Mouse (Mus musculus) left cerebral cortex, adult 2 months (tissue): ENCODE data around the gene Ikzf3. TPM values are rescaled to one million over a fixed set of nuclear protein-coding genes. Genes with fewer than 3 reads are reported as not detected.

Experiments
- DNase-seq, 2 experiments: peaks; one replicate each; pipeline ENCODE4 v3.0.0; 2021 to 2022; ENCODE audit warnings: low spot score in 2 of 2, mixed read lengths in 1 of 2; ENCODE audit errors: extremely low spot score in 1 of 2
- H3K27ac ChIP-seq: fragments of 200-600 bp; 2 replicates; pipeline ENCODE4 v1.8.1; 2022
- H3K4me3 ChIP-seq: fragments of 200-600 bp; 2 replicates; pipeline ENCODE4 v1.8.1; 2022
- CTCF ChIP-seq: fragments of 200-600 bp; IDR thresholded peaks from 2 replicates; pipeline ENCODE4 v1.8.1; 2022; ENCODE audit warnings: antibody characterized with exemption, mild to moderate bottlenecking, moderate library complexity
- intact Hi-C: fragments of 180-260 bp; cut with DNase I; formaldehyde crosslinking; loops from one replicate; pipeline ENCODE4 v1.15.1; 2025
- total RNA-seq, 2 experiments: library from RNA; stranded (reverse); gene quantifications; 2 replicates each; pipeline ENCODE4 v1.2.3; 2021

Gene Ikzf3
- total RNA-seq, 2 experiments from 2014 or later: 0.11 to 0.33 TPM

DNA sequence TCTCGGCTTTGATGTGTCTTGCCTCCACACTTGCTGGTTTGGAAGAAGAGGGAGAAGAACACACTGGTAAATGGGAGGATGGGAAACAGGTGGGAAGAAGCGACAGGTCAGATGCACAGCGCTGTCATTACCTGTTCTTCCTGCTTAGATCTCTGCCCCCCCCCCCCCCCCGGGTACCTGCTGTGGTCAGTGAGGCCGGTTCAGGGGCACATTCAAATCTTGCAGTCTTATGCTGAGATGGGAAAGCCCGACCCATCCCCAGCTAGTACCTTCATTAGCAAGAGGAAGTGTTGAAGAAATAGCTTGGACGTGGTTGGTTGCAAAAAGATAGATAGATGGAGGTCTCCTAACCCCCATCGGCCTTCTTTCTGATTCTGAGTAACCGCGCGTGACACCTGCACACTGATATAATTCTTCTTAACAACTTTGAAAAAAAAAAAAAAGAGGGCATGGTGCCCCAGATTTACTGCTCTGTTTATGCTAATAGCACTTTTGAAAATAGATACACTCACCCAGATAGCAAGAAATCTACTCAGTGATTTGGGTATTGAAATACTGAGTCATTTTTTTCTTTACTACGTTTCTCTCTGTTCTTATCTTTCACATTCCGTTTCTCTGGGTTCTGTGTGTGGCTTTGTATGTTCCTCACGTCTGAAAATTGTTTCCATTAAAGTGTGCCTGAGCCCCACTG lies 68.7 kb downstream of the Ikzf3 start:
- H3K27ac ChIP-seq: no peak overlapping the region
- intact Hi-C loops: no loop called here
- DNase-seq: no peak
- H3K4me3 ChIP-seq: no peak overlapping the region
- TF ChIP-seq CTCF: no peak

DNA sequence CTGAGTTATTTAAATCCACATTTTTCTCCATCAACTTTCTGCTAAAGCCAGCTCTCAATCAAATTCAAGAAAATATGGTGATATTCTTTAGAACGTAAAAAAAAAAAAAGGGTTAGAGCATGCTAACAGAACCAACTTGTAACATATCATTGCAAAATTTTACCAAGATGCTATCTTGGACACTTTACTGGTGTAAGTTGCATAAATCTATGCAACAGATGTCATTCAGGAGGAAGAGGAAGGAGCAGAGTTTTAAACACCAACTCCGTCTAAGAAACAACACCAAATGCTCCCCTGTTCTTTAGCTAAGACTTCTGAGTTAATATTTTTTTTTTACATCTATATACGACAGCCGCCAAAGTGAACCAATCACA lies 69.4 kb downstream of the Ikzf3 start:
- no peak for TF ChIP-seq CTCF
- H3K4me3 ChIP-seq: no peak overlapping the region
- no peak for DNase-seq
- no peak overlapping the region for H3K27ac ChIP-seq
- intact Hi-C loops: no loop called here

DNA sequence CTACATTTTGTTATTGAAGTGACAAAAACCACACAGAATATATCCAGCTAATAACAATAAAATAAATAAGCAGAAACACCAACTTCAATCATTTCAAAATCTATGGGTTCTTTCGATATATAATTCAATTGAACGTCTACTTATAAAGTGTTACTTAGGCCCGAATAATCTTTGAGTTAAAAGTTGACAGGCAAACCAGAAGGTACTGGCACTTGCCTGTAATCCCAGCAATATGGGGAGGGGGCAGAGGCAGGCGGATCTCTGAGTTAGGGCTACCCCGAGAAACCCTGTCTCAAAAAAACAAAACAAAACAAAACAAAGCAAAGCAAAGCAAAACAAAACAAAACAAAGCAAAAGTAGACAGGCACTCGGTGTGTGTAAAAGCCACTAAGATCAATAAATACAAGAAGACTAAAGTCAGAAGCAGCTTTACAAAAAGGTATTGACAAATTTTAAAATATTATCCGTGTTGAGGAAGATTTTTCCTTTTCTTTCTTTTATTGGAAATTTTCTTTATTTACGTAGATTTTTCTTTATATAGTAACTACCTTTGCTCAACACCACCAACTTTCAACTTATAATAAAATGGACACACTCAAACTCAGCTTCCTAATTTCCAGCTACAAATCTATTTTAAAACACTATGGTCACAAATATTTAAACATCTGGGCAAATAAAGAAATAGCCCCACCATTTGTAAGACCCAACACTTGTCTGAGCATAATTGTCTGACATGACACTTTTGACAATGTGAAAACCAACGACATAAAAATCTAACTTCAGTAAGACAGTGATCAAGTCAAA lies 70.0 kb downstream of the Ikzf3 start:
- no peak for DNase-seq
- intact Hi-C loops: no loop called here
- Histone ChIP-seq H3K27ac (no peak overlapping the region), H3K4me3 (no peak overlapping the region)
- TF ChIP-seq CTCF: no peak

DNA sequence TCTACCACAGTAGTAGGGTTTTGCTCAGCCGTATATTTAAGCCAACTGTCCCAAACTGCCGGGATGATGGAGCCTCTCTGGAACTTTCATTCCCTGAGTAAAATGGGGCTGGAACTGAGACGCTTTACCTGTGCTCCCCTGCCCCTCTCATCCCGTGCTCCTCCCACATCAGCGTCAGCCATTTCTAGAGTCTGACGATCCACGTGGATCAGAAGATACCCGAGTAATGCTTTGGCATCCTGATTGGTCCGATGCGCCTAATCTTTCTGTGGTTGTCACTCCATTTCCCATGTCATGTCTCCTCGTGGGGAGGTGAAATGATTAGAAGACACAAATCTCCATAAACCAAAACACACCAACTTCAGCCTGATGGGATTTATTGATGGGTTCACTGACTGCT lies 70.9 kb downstream of the Ikzf3 start:
- H3K27ac ChIP-seq: no peak overlapping the region
- TF ChIP-seq CTCF: no peak
- no peak overlapping the region for H3K4me3 ChIP-seq
- intact Hi-C loops: no loop called here
- DNase-seq: no peak

DNA sequence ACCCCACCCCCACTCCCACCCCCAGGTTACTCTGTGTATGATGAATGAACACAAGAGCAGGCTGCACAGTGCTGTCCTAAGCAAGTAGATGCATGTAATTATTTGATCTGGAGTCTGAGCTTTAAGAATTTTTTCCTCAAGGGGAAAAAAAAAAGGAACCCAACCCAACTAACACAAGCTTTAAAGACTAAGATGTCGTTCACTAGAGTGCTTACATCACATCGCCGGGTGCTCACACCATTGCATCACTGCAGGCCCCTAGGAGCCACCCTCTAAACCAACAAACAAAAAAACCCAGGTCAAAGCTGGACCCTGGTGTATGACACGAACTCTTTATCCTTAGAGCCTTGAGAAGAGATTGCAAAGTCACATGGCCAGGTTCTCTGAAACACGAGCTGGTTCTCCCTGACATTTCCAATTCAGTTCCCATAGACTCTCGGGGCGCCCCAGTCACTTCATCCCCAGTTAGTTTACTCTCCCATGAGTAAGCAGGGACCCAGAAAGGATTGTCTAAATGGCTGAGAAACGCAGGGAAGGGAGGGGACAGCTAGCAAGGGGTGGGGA lies 71.8 kb downstream of the Ikzf3 start:
- intact Hi-C loops: no loop called here
- H3K4me3 ChIP-seq: no peak overlapping the region
- no peak for TF ChIP-seq CTCF
- DNase-seq: no peak
- no peak overlapping the region for H3K27ac ChIP-seq

DNA sequence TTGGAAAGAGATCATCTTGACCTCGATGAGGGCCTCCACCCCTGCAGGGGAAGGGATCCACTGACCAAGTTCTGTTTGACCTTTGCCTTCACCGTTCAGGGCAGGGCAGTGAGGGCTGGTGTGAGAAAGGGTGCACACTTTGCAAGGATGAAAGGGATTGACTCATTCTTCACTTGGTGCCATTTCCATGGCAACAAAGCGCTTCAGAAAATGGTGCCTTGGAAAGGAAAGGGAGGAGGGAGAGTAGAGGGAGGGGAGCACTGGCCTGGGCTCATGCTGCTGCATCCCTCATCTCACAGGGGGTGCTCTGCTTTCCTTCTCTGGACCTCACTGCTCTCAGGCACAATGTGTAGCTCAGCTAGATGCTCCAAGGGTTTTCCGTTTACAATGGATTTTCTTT lies 73.1 kb downstream of the Ikzf3 start:
- TF ChIP-seq CTCF: no peak

DNA sequence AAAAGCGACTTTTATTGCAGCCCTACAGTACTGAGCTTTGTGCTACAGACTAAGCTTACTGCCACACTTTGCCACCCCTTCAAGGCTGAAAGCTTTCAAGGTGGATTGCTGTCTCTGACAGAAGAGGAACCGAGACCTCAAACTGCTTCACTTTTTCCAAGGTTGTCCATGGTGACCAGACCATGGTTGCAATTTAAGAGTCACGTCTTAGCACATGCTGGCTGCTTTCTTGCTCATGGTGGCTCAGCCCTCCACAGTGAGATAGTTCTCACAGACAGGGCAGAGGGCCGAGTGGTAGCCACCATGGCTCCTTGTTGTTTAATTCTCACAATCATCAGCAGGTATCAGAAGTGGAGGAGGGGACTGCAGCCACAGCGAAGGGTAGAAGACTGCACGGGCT lies 75.0 kb downstream of the Ikzf3 start:
- no peak for TF ChIP-seq CTCF
- H3K4me3 ChIP-seq: no peak overlapping the region
- intact Hi-C loops: no loop called here
- no peak for DNase-seq
- H3K27ac ChIP-seq: no peak overlapping the region

More for the DNA sequence above, 73.1 kb downstream of the Ikzf3 start:
- intact Hi-C loops: no loop called here
- no peak overlapping the region for H3K4me3 ChIP-seq
- no peak for DNase-seq
- H3K27ac ChIP-seq: no peak overlapping the region

DNA sequence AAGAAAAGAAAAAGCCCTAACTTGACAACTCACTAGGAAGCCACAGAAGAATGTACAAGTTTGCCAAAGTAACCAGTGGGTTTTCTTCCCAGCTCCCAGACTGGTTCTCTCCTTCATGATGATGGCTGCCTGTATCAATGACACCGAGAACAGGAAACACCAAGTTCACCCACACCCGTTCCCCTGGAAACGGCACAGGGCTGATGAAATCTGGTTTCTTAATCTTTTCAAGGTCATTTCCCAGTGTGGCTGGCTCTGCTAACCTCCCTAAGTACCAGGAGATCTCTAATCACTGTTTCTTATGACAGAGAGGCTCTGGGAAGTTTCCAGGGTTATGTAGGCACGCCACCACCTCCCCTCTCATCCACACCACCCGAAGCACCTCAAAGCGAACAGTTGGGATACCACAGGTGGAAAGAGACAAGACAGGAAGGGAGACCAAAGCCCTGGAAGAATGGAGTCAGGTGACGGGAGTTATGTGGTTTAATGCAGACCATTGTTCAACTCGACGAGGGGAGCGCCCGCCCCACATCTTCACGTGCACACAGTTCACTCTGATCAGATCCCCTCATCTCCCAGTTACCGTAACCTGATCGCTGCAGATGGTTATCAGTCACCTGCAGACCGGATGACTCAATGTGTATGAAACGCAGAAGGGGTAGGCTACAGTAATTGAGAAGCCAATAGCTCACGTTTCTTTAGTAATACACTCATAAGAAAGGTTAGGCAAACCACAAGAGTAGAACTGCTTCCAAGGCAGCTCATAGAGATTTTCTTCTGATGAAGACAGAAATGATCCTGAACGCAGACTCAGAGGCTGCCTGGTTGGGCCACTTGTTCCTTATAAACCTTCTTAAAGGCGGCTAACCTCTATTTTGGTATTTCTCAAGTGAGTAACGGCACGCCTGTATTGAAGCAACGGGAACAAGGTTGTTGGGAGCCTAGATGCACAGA lies 75.8 kb downstream of the Ikzf3 start:
- no peak overlapping the region for H3K4me3 ChIP-seq
- intact Hi-C loops: no loop called here
- DNase-seq: no peak
- TF ChIP-seq CTCF: no peak
- no peak overlapping the region for H3K27ac ChIP-seq

DNA sequence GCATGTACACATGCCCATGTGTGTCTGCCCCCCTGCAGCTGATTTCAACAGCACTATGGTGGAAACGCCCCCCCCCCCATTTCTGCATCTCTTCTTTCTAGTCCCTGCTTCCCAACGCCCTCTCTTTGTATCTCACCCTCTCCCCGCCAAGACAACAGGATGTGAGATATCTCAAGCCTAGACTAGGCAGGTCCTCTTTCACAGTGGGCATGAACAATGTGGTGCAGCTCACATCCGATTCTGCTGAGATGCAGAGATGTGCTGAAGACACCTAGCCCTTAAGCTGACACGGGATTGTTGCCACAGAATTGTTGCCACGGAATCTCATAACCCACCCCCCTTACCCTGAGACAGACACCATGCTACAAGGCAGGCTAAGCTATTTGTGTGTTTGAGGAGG lies 81.3 kb downstream of the Ikzf3 start:
- Histone ChIP-seq H3K4me3 (no peak overlapping the region), H3K27ac (no peak overlapping the region)
- no peak for TF ChIP-seq CTCF
- intact Hi-C loops: no loop called here
- no peak for DNase-seq

DNA sequence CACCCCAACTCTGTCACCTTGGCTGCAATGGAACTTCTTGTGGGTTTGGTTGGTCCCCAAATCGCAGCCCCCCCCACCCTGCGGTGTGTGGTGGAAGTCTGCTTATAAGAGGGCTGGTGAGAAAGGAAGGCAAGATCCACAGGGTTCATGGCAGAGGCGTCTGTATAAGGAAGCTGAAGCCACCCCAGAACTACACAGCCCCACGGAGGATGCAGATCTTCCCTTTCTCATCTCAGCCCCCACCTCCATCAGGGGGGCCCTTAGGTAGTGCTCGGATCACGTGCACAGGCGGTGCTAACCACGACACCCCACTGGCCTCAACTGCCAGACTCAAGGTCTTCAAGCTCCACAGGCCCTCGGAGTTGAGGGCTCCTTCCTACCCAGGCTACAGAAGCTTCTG lies 81.9 kb downstream of the Ikzf3 start:
- no peak overlapping the region for H3K27ac ChIP-seq
- H3K4me3 ChIP-seq: no peak overlapping the region
- intact Hi-C loops: no loop called here
- no peak for DNase-seq
- no peak for TF ChIP-seq CTCF

DNA sequence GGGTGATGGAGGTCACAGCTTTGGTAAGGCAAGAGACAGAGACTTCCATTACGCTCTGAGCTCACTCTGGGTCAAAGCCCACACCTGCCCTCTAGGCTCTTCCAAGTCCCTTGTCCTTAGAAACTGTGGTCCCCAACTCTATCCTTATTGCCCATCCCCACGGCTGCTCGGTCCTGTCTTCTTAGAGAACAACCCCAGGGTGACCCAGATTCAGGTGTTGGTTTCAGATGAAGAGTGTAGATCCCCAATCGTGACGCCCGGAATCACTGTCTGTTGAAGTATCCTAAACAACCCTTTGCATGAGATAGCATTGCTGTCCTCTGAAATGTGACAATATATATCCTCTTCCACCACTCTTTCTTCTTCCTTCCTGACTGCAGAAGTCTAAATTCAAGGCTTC lies 83.6 kb downstream of the Ikzf3 start:
- Histone ChIP-seq H3K4me3 (no peak overlapping the region), H3K27ac (no peak overlapping the region)
- TF ChIP-seq CTCF: no peak
- no peak for DNase-seq
- intact Hi-C loops: no loop called here
